Mouse (Mus musculus) thymus, adult 2 months (tissue): ENCODE measurements around the gene Snapc4. TPM values are rescaled to one million over a fixed set of nuclear protein-coding genes. Genes with fewer than 3 reads are reported as not detected.

Source experiments
- DNase-seq: peaks from one replicate; pipeline ENCODE4 v3.0.0; 2021
- H3K27ac ChIP-seq: fragments of 200-500 bp; 2 replicates; pipeline ENCODE4 v1.5.1; 2012; ENCODE audit warnings: low read length, control low read depth; ENCODE audit not compliant: control insufficient read depth, insufficient read depth
- H3K27me3 ChIP-seq: fragments of 200-500 bp; 2 replicates; pipeline ENCODE4 v1.6.1; 2012; ENCODE audit warnings: mild to moderate bottlenecking, low read length, moderate library complexity, mixed read lengths; ENCODE audit not compliant: control insufficient read depth, insufficient read depth
- H3K36me3 ChIP-seq: fragments of 200-500 bp; 2 replicates; pipeline ENCODE4 v1.6.1; 2012; ENCODE audit warnings: mild to moderate bottlenecking, low read length, moderate library complexity; ENCODE audit not compliant: control insufficient read depth, insufficient read depth
- H3K4me1 ChIP-seq: fragments of 200-500 bp; replicated peaks from 2 replicates; pipeline ENCODE4 v1.6.1; 2012; ENCODE audit warnings: low read length; ENCODE audit not compliant: control insufficient read depth, insufficient read depth
- H3K4me3 ChIP-seq: fragments of 200-500 bp; 2 replicates; pipeline ENCODE4 v1.5.1; 2012; ENCODE audit warnings: mild to moderate bottlenecking, low read length, control low read depth, moderate library complexity; ENCODE audit not compliant: control insufficient read depth, insufficient read depth
- CTCF ChIP-seq: fragments of 200-500 bp; IDR thresholded peaks from 2 replicates; pipeline ENCODE4 v1.5.1; 2012; ENCODE audit warnings: mild to moderate bottlenecking, control low read depth, low read length, moderate library complexity, borderline replicate concordance; ENCODE audit not compliant: control insufficient read depth, poor library complexity, insufficient read depth; ENCODE audit errors: extremely low read depth
- POLR2A ChIP-seq: fragments of 200-500 bp; IDR thresholded peaks from 2 replicates; pipeline ENCODE4 v1.6.1; 2012; ENCODE audit warnings: mild to moderate bottlenecking, low read length, control low read depth, moderate library complexity; ENCODE audit not compliant: control insufficient read depth, poor library complexity, insufficient read depth; ENCODE audit errors: extremely low read depth
- WGBS: fragments of 180-500 bp; shearing (Covaris S2); methylation state at CpG from one replicate; pipeline ENCODE4 v1.1.7; 2018; 5-methylcytosine and 5-hydroxymethylcytosine counted together
- polyA plus RNA-seq: library from polyadenylated mRNA; depleted of rRNA; stranded (reverse); fragments of >200 nt; gene quantifications from 2 replicates; pipeline ENCODE4 v1.2.3, GENCODE M21; 2012

Gene Snapc4
- polyA plus RNA-seq, 1 experiment = 59.2 TPM

GRCm38 (mm10) chr2:26330702-26331101 lies 49.8 kb downstream of the Snapc4 start:
- TF ChIP-seq CTCF = no peak
- TF ChIP-seq POLR2A = no peak
- WGBS = 95% methylated on average over 6 of the region's 6 CpGs

DNA sequence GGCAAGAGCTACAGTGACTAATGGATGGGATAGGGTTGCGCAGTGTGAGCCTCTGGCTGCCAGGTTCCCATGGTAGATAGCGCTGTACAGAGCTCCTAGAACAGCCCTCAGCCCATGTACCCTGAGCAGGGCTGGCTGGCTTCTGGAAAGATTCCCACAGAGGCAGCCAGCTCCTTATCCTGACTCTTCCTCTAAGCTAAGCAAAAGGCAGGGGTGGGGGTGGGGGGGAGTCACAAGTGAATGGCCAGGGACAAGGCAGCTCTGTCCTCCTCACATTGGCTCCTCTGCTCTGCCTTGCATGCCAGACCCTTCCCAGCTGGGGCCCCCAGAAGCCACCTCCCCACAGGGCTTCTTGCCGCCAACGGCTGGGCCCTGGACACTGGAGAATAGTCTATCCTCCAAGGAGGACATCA lies 50.4 kb downstream of the Snapc4 start:
- Histone ChIP-seq H3K27me3 (no peaks in the 10 kb centered on the region), H3K27ac (no peak overlapping the region), H3K36me3 (0 out of 2 replicates have a peak, but pooled peaks cover 7% of the 10 kb centered on the region), H3K4me3 (no peak overlapping the region), H3K4me1 (no peaks in the 10 kb centered on the region)
- WGBS = 97% methylated on average over 4 of the region's 4 CpGs
- TF ChIP-seq CTCF (no peak), POLR2A (no peak)
- no peak for DNase-seq

More at GRCm38 (mm10) chr2:26330702-26331101, 49.8 kb downstream of the Snapc4 start:
- no peaks in the 10 kb centered on the region for H3K4me1 ChIP-seq
- no peak overlapping the region for H3K4me3 ChIP-seq
- DNase-seq = no peak
- 0 out of 2 replicates have a peak, but pooled peaks cover 7% of the 10 kb centered on the region for H3K36me3 ChIP-seq
- no peaks in the 10 kb centered on the region for H3K27me3 ChIP-seq
- H3K27ac ChIP-seq = no peak overlapping the region

- Histone ChIP-seq H3K27ac (no peak overlapping the region), H3K4me3 (no peak overlapping the region), H3K27me3 (no peaks in the 10 kb centered on the region), H3K36me3 (0 out of 2 replicates have a peak, but pooled peaks cover 7% of the 10 kb centered on the region), H3K4me1 (no peaks in the 10 kb centered on the region)
- no peak for DNase-seq
- TF ChIP-seq POLR2A (no peak), CTCF (no peak)
- 93% methylated on average over 8 of the region's 8 CpGs for WGBS
Measured at GRCm38 (mm10) chr2:26329402-26329801, 51.1 kb downstream of the Snapc4 start.

DNA sequence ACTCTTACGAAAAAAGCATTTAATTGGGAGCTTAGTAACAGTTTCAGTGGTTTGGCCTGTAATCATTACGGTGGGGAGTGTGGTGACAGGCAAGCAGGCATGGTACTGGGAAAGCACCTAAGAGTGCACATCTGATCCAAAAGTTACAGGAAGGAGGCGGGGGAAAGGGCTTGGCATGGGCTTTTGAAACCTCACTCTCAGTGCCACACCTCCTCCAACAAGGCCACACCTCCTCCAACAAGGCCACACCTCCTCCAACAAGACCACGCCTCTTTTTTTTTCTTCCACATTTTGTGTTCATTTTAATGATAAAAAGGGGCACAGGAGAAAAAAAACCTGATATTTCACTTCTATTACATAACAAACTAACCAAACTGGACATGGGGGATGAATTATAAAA lies 52.6 kb downstream of the Snapc4 start:
- 73% methylated on average over 4 of the region's 4 CpGs for WGBS
- no peak for DNase-seq
- Histone ChIP-seq H3K36me3 (peaks cover 11% of the 10 kb centered on the region; the same call in 1 of the 2 replicates), H3K27me3 (no peaks in the 10 kb centered on the region), H3K4me1 (no peaks in the 10 kb centered on the region), H3K27ac (no peak overlapping the region), H3K4me3 (no peak overlapping the region)
- TF ChIP-seq CTCF = no peak

GRCm38 (mm10) chr2:26325386-26326181 lies 54.9 kb downstream of the Snapc4 start:
- no peak overlapping the region for H3K27ac ChIP-seq
- WGBS = 77% methylated on average over 15 of the region's 15 CpGs
- no peaks in the 10 kb centered on the region for H3K27me3 ChIP-seq
- H3K36me3 ChIP-seq = peaks cover 11% of the 10 kb centered on the region; the same call in 1 of the 2 replicates
- DNase-seq = peak; percentile 50
- no peak for TF ChIP-seq POLR2A
- peak; percentile 95 for TF ChIP-seq CTCF
- H3K4me1 ChIP-seq = peaks cover 6% of the 10 kb centered on the region
- no peak overlapping the region for H3K4me3 ChIP-seq

DNA sequence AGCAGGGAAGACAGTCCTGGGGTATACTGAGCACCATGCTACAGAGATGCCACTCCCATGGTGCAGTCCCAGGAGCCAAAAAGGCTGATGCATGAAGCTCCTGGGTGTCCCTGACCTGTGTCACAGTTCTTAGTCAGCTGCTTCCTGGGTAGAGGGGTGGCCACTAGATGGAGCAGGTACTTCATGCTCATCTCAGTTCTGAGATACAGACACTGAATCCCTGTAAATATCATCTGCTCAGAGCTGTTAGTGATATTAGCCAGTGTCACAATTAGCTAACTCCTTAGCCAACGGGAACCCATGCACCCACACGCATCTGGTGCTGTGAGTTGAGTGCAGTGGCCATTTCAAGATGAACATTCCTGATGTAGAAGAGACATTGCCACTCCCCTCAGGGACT lies 55.5 kb downstream of the Snapc4 start:
- H3K27me3 ChIP-seq = no peaks in the 10 kb centered on the region

More for the DNA sequence above, 55.5 kb downstream of the Snapc4 start:
- peak; percentile 57 for DNase-seq
- peaks cover 11% of the 10 kb centered on the region; the same call in 1 of the 2 replicates for H3K36me3 ChIP-seq
- H3K4me1 ChIP-seq = peaks cover 13% of the 10 kb centered on the region
- no peak overlapping the region for H3K4me3 ChIP-seq
- H3K27ac ChIP-seq = no peak overlapping the region
- 87% methylated on average over 2 of the region's 2 CpGs for WGBS
- TF ChIP-seq POLR2A = no peak
- no peak for TF ChIP-seq CTCF
